Mouse (Mus musculus): Measurements from ENCODE around the gene Iqgap2.

DNA sequence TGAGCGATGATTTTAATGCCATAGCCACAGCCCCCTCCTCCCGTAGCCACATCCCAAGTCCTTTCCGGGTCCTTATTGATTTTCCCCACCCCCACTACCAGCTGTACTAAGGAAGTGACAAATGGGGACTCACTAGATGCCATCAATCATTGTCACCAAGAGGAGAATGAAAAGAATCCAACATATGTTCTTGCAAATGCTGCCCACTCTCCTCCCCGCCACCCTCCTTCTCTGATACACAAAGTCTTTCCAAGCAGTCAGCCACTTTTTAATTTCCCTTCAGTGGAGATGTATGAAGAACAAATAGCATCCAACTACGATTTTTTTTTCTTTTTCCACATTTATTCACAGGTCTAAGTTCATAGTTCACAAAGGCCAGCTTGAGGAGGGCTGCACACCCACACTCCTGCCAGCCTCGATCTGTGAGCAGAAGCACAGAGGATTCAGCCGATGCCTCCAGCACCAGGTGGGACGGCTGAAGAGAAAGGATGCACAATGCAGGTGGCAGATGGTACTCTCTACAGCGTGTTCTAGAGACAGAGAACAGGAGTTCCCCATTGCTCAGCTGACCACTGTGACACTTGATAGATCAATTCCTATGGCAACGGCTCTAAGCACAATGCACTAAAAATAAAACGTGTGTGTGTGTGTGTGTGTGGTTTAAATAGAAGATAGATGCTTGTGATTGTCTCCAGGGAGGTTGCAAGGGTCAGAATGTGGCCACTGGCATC, 116.6 kb downstream of the Iqgap2 start:
- no peak for TF ChIP-seq TAL1 (IDR thresholded peaks at IDR 0.05; ENCODE audit: low read length)
- TF ChIP-seq GATA1 (IDR thresholded peaks at IDR 0.05; ENCODE audit: low read length) = no peak
